Mouse (Mus musculus): Measurements from ENCODE around the gene Gpr18.

DNA sequence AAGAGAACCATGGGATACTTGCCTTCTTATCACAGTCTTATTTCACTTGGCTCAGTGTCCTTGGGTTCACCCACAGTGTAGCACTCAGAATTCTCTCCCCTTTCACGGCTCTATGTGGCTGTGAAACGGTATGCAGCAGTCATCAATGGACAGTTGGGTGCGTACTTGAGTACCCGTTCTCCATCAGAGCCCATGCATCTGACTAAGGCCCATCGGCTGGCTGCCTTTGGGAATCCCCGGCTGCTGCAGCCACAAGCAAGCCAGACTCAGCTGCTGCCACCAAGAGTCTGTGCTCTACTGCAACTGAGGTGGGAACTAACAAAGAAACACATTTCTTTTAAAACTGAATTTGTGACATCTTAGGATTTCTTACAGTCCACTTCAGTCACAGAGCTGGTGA, 14.1 kb downstream of the Gpr18 start:
- TF ChIP-seq GATA1 (IDR thresholded peaks at IDR 0.05; ENCODE audit: low read length): no peak
- TF ChIP-seq TAL1 (IDR thresholded peaks at IDR 0.05; ENCODE audit: low read length): no peak
